Comparison of ENCODE assay signal across 9 mouse cellular contexts in the genomic region with DNA sequence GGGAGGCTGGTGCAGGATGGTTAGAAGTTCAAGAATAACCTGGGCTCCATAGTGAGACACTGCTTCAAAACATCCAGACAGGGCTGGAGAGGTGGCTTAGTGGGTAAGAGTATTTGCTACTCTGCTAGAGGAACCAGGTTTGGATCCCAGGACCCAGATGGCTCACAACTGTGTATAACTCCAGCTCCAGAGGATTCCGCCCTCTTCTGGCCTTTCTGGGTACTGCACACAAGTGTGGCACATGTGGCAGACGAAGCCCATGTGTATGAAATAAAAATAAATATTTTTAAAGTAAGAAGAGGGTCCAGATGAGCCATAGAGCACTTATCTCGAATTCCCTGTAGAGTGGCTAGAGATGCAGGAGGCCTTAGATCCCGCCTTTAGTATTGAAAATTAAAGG. TPM values are rescaled to one million over a fixed set of nuclear protein-coding genes. Genes with fewer than 3 reads are reported as not detected.
DNase-seq lines count a peak whose midpoint lies in the region; ATAC-seq and TF ChIP-seq lines count a peak whose summit lies in the region.
"Had no signal": no experiment of that assay in that cellular context is flagged by ENCODE, and none has a peak within 500 bp of the region (broad histone marks: within the 10 kb centered on the region; RNA-seq: fewer than 3 reads in every experiment).

No protein-coding gene starts in this region.

- no peaks in the 10 kb centered on the region for H3K79me2 ChIP-seq in MEL (ENCODE audit: control insufficient read depth, insufficient read depth, low read length, poor library complexity)

- H3K4me1 ChIP-seq in kidney, adult 2 months (ENCODE audit: control insufficient read depth, insufficient read depth, low read length): no peaks in the 10 kb centered on the region
- H3K4me1 ChIP-seq in MEL (ENCODE audit: control insufficient read depth in 1 of 2, insufficient read depth in 2 of 2, low read length in 2 of 2): peaks cover 4 to 12% of the 10 kb centered on the region in 2 experiments; a peak in 2 of 4 replicates
- no peaks in the 10 kb centered on the region for H3K4me1 ChIP-seq in lung, postnatal 0 days (ENCODE audit: insufficient read depth, low read depth, low read length)
- H3K4me1 ChIP-seq: heart, embryonic 13.5 days had no signal

- no peaks in the 10 kb centered on the region for H3K9me3 ChIP-seq in MEL (replicated peaks; ENCODE audit: insufficient read depth, low read length)
- H3K9me3 ChIP-seq in lung, postnatal 0 days (ENCODE audit: low read length): no peaks in the 10 kb centered on the region
- H3K9me3 ChIP-seq: heart, embryonic 13.5 days had no signal

- H3K27ac ChIP-seq in kidney, adult 2 months (ENCODE audit: insufficient read depth, low read depth, low read length): no peak overlapping the region
- no peak overlapping the region for H3K27ac ChIP-seq in MEL (ENCODE audit: control insufficient read depth, low read depth, low read length)
- no peak overlapping the region for H3K27ac ChIP-seq in lung, postnatal 0 days (ENCODE audit: low read length)
- H3K27ac ChIP-seq: heart, embryonic 13.5 days had no signal

- no peak for DNase-seq in kidney, adult 2 months
- no peak for DNase-seq in kidney, adult 11 months
- peak; percentile 33 to 35 for DNase-seq in B cell, adult 2 months
- peak; percentile 44 for DNase-seq in MEL (ENCODE audit: low read depth, low spot score)
- no peak for DNase-seq in lung, postnatal 0 days (ENCODE audit: low spot score)
- no peak for DNase-seq in left cerebral cortex, adult 9 months (ENCODE audit: low spot score in 2 of 2)
- DNase-seq in gastrocnemius, postnatal 14 days: no peak
- DNase-seq in right cerebral cortex, postnatal 25 days: no peak

- no peaks in the 10 kb centered on the region for H3K27me3 ChIP-seq in kidney, adult 2 months (replicated peaks; ENCODE audit: control insufficient read depth, insufficient read depth, low read length)
- no peaks in the 10 kb centered on the region; a peak in 3 of 4 replicates for H3K27me3 ChIP-seq in MEL (ENCODE audit: control insufficient read depth in 1 of 2, insufficient read depth in 2 of 2, low read length in 2 of 2)
- no peaks in the 10 kb centered on the region for H3K27me3 ChIP-seq in lung, postnatal 0 days (replicated peaks; ENCODE audit: insufficient read depth, low read length)
- H3K27me3 ChIP-seq: heart, embryonic 13.5 days had no signal

- H3K9ac ChIP-seq in MEL (ENCODE audit: control insufficient read depth, low read depth, low read length, poor library complexity, severe bottlenecking): no peak overlapping the region
- H3K9ac ChIP-seq in lung, postnatal 0 days (replicated peaks; ENCODE audit: low read depth): no peak overlapping the region
- H3K9ac ChIP-seq: heart, embryonic 13.5 days had no signal

- intact Hi-C loops in gastrocnemius, postnatal 14 days (cut with DNase I; ENCODE audit: low total_unique reads): no loop called here

- no peak overlapping the region for H3K4me2 ChIP-seq in lung, postnatal 0 days (replicated peaks; ENCODE audit: low read depth, low read length)
- H3K4me2 ChIP-seq: heart, embryonic 13.5 days had no signal

- TF ChIP-seq CTCF in kidney, adult 2 months (conservative IDR thresholded peaks at IDR 0.05; ENCODE audit: insufficient read depth, insufficient read length, low read depth, low read length): peak; percentile 27
- peak; percentile 54 to 76 (median 64) for TF ChIP-seq CTCF in MEL (IDR thresholded peaks at IDR 0.05 in 2 of 3, conservative IDR thresholded peaks at IDR 0.05 in 1 of 3; ENCODE audit: control insufficient read depth in 1 of 3, insufficient read depth in 1 of 3, low read depth in 2 of 3, low read length in 3 of 3, poor library complexity in 1 of 3, severe bottlenecking in 1 of 3)
- TF ChIP-seq CTCF in lung, postnatal 0 days (IDR thresholded peaks at IDR 0.05): peak; percentile 36

- H3K4me3 ChIP-seq in kidney, adult 2 months (ENCODE audit: insufficient read depth, low read depth, low read length): no peak overlapping the region
- H3K4me3 ChIP-seq in MEL (ENCODE audit: control insufficient read depth in 1 of 2, insufficient read depth in 1 of 2, low read depth in 2 of 2, low read length in 2 of 2): no peak overlapping the region
- H3K4me3 ChIP-seq in lung, postnatal 0 days (ENCODE audit: low read depth, low read length): no peak overlapping the region
- H3K4me3 ChIP-seq: heart, embryonic 13.5 days had no signal

- 77% methylated on average over 4 of the region's 4 CpGs for WGBS in kidney, adult 2 months
- 64% methylated on average over 4 of the region's 4 CpGs for WGBS in lung, postnatal 0 days

- no peak for ATAC-seq in lung, postnatal 0 days

- no peaks in the 10 kb centered on the region for H3K36me3 ChIP-seq in kidney, adult 2 months (ENCODE audit: control insufficient read depth, insufficient read depth, low read length)
- peaks cover 0 to 8% of the 10 kb centered on the region in 2 experiments; a peak in 2 of 4 replicates for H3K36me3 ChIP-seq in MEL (ENCODE audit: control insufficient read depth in 1 of 2, insufficient read depth in 2 of 2, low read length in 2 of 2)
- no peaks in the 10 kb centered on the region for H3K36me3 ChIP-seq in lung, postnatal 0 days (ENCODE audit: insufficient read depth, low read length)
- H3K36me3 ChIP-seq: heart, embryonic 13.5 days had no signal

- peak; percentile 9; the same call in 1 of the 2 replicates for TF ChIP-seq RAD21 in MEL (IDR thresholded peaks at IDR 0.05; ENCODE audit: low read depth, low read length)

- no peak for TF ChIP-seq EP300 in MEL (IDR thresholded peaks at IDR 0.05; ENCODE audit: low read depth in 1 of 2, low read length in 2 of 2)
- no peak for TF ChIP-seq EP300 in lung, postnatal 0 days (IDR thresholded peaks at IDR 0.05)

- TF ChIP-seq POLR2A in kidney, adult 2 months (IDR thresholded peaks at IDR 0.05; ENCODE audit: low read depth, low read length): no peak
- TF ChIP-seq POLR2A in MEL (IDR thresholded peaks at IDR 0.05; ENCODE audit: control insufficient read depth in 1 of 2, insufficient read depth in 1 of 2, low read depth in 1 of 2, low read length in 2 of 2, poor library complexity in 1 of 2): no peak

TF ChIP-seq in MEL, 35 proteins besides CTCF, POLR2A, EP300 and RAD21:
- no peak for TF ChIP-seq POLR2AphosphoS5 (IDR thresholded peaks at IDR 0.05; ENCODE audit: borderline replicate concordance, low read depth, low read length)
- TF ChIP-seq JUND (IDR thresholded peaks at IDR 0.05; ENCODE audit: low read depth, low read length): no peak
- no peak for TF ChIP-seq POLR2AphosphoS2 (IDR thresholded peaks at IDR 0.05; ENCODE audit: low read length)
- no peak for TF ChIP-seq CHD2 (IDR thresholded peaks at IDR 0.05; ENCODE audit: low read length)
- TF ChIP-seq MAX (IDR thresholded peaks at IDR 0.05; ENCODE audit: low read length): 0 out of 2 replicates have a peak, but pooled peaks have one; percentile 19
- TF ChIP-seq ETS1 (IDR thresholded peaks at IDR 0.05; ENCODE audit: low read depth, low read length): no peak
- TF ChIP-seq SMC3 (IDR thresholded peaks at IDR 0.05; ENCODE audit: low read depth, low read length): peak; percentile 43
- no peak for TF ChIP-seq RCOR1 (IDR thresholded peaks at IDR 0.05; ENCODE audit: low read depth, low read length)
- TF ChIP-seq MYB (IDR thresholded peaks at IDR 0.05; ENCODE audit: low read depth, low read length): no peak
- TF ChIP-seq MYC (IDR thresholded peaks at IDR 0.05; ENCODE audit: low read depth, low read length): 0 out of 2 replicates have a peak, but pooled peaks have one; percentile 28
- TF ChIP-seq ZC3H11A (IDR thresholded peaks at IDR 0.05; ENCODE audit: low read depth, low read length): no peak
- TF ChIP-seq TBP (IDR thresholded peaks at IDR 0.05; ENCODE audit: low read depth, low read length): no peak
- no peak for TF ChIP-seq MXI1 (IDR thresholded peaks at IDR 0.05; ENCODE audit: low read depth, low read length)

RNA-seq across cellular contexts. Expression of a gene that starts 40.8 kb away (rescaled TPM):
- polyA plus RNA-seq in kidney, adult 2 months (2012; rRNA removed): 44.6 and 51.0 TPM in 2 replicates
- total RNA-seq in MEL (2012; rRNA removed): 14.1 and 14.9 TPM in 2 replicates
- 10 to 100 TPM in 1 of 2 experiments, not detected in 1; 49.4 TPM for polyA plus RNA-seq in MEL (2012; ENCODE audit: insufficient read depth in 1 of 2, insufficient read length in 2 of 2, low read depth in 1 of 2, low replicate concordance in 2 of 2, missing spikeins in 1 of 2)
- polyA plus RNA-seq in lung, postnatal 0 days (2015; fragmentation: Nextera tagmentation; extraction: Ambion mirVana): 17.7 and 18.5 TPM in 2 replicates
- 10 to 100 TPM in 1 of 2 experiments, 1 to 10 TPM in 1; 7.8 to 13.1 TPM for total RNA-seq in gastrocnemius, postnatal 14 days (2021)

Comparison
In these comparisons a context has a peak if more than half of its experiments do, and no peak if none do; other contexts are left out.
1. DNase-seq: peak in B cell, adult 2 months (2 of 2) and MEL (single experiment); none in kidney, adult 2 months (single experiment), kidney, adult 11 months (single experiment), lung, postnatal 0 days (single experiment), left cerebral cortex, adult 9 months (0 of 2), gastrocnemius, postnatal 14 days (single experiment) and right cerebral cortex, postnatal 25 days (single experiment).
2. Peak in every context shown above with its lines, with median percentiles within 50 percentile points of each other: CTCF ChIP-seq.